Mouse (Mus musculus): ENCODE data around the gene Zfp182. TPM values are rescaled to one million over a fixed set of nuclear protein-coding genes. Genes with fewer than 3 reads are reported as not detected.

Gene Zfp182
- polyA plus RNA-seq (2014; fragmentation: Illumina TruSeq; extraction: RNeasy Lipid Tissue Mini Kit (QIAGEN cat#74804); ENCODE audit: low replicate concordance), result 51.2 TPM

DNA sequence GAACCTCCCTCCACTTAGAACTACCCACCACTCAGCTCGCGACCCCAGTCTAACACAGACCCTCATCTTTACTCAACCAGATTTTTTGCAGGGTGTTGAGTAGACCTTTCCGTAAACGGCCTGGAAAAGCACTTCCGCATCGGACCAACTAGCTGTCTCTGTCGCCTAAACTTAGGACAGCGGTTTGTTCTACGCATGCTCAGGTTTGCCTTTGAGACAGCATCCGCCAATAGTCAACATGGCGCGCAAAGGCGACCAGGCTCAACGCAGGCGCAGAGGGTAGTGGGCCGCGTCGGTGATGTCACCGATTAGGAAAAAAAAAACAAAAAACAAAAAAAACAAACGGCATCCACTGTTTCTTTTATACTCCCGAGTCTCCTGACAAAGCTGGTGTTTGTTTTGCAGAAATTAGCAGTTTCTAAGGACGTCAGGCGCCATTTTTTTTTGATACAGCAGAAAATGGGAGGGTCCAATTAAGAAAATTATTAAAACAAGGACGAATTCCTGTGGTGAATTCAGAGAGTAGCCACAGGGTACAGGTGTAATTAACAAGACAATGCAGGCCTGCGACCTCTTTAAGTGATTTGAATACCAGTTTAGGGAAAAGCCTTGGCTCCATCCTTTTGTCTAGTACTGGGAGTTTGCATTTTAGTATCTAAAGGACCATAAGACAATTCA is at the start of gene Zfp182:
Zfp182 (minus strand) TSS at position 451 of the 678 bp plus-strand sequence.

DNA sequence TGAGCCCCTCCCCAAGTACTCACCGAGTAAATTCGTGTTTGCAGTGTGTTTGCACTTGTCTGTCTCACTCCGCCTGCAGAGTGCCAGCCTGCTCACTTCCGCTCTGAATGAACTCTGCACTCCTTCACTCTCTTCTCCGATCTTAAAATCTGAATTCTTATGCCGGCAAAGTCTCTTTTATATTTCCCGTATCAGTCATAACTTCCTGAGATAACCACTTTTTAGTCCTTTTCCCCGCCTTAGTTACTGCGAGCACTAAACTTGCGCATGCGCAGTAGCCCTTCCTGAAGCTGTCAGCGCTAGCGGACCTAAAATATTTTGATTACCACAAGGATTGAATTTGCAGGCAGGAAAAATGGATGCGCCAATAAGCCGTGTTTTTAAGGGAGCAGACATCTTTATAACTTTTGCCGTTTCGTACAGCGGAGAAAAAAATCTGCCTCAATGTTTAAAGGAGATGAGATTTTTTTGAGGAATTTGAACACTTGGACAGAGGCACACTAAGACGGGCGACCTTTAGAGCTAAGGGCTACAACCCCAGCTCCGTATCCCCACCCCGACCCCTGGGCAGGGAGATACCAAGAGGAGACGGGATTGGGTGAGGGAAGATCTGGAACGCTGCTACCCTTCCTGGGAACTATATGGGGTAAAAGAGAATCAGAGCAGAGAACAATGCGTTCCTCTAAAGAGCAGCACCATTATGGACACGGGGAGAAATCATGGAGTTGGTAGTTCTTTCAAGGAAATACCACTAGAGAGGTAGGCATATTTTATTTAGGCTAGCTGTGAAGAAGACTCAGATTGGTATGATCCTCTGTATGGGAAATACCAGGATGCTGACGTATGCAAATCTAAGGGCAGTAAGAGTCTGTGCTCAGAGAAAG is 27.1 kb upstream of the Zfp182 start, which contains the start of gene Zfp300:
Zfp300 (minus strand) TSS at position 545 of the 884 bp plus-strand sequence.

DNA sequence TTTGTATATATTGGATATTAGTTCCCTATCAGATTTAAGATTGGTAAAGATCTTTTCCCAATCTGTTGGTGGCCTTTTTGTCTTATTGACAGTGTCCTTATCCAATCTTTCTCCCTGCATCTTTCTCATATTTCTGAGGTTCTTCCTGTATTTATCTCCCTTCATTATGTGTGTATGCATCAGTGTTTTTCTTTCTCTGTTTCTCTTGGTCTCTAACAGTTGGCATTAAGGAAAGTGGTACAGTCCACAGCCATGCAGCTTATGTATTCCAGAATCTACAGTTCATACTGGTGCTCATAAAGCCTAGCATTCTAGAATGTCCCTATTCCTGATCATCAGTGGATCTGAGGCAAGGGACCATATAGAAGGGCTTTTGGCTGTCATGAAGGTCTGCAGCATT is 6.0 kb upstream of the Zfp182 start, which contains the start of gene Spaca5:
Spaca5 (plus strand) TSS at position 301 of the 400 bp plus-strand sequence.

Other genes with a start within 250 kb of the Zfp182 start
- gene Timp1, start 192.2 kb downstream of the Zfp182 start, polyA plus RNA-seq (2014; fragmentation: Illumina TruSeq; extraction: RNeasy Lipid Tissue Mini Kit (QIAGEN cat#74804); ENCODE audit: low replicate concordance), result not detected
- gene Syn1, start 141.3 kb downstream of the Zfp182 start, polyA plus RNA-seq (2014; fragmentation: Illumina TruSeq; extraction: RNeasy Lipid Tissue Mini Kit (QIAGEN cat#74804); ENCODE audit: low replicate concordance), result 1.5 TPM
- 2.5 TPM for gene Cfp, start 130.8 kb downstream of the Zfp182 start, polyA plus RNA-seq (2014; fragmentation: Illumina TruSeq; extraction: RNeasy Lipid Tissue Mini Kit (QIAGEN cat#74804); ENCODE audit: low replicate concordance)
- 2.8 TPM for gene Elk1, start 111.7 kb downstream of the Zfp182 start, polyA plus RNA-seq (2014; fragmentation: Illumina TruSeq; extraction: RNeasy Lipid Tissue Mini Kit (QIAGEN cat#74804); ENCODE audit: low replicate concordance)
- 17.9 TPM for gene Uxt, start 100.3 kb downstream of the Zfp182 start, polyA plus RNA-seq (2014; fragmentation: Illumina TruSeq; extraction: RNeasy Lipid Tissue Mini Kit (QIAGEN cat#74804); ENCODE audit: low replicate concordance)
- gene Spaca5, start 6.1 kb upstream of the Zfp182 start, polyA plus RNA-seq (2014; fragmentation: Illumina TruSeq; extraction: RNeasy Lipid Tissue Mini Kit (QIAGEN cat#74804); ENCODE audit: low replicate concordance), result not detected
- 0.74 TPM for gene Zfp300, start 27.2 kb upstream of the Zfp182 start, polyA plus RNA-seq (2014; fragmentation: Illumina TruSeq; extraction: RNeasy Lipid Tissue Mini Kit (QIAGEN cat#74804); ENCODE audit: low replicate concordance)
- not detected for gene Ssxa1, start 53.5 kb upstream of the Zfp182 start, polyA plus RNA-seq (2014; fragmentation: Illumina TruSeq; extraction: RNeasy Lipid Tissue Mini Kit (QIAGEN cat#74804); ENCODE audit: low replicate concordance)
- gene Gm21876, start 113.3 kb upstream of the Zfp182 start, polyA plus RNA-seq (2014; fragmentation: Illumina TruSeq; extraction: RNeasy Lipid Tissue Mini Kit (QIAGEN cat#74804); ENCODE audit: low replicate concordance), result not detected

All from small intestine, adult 10 weeks (tissue).